Comparison of ENCODE assay signal across 9 mouse cellular contexts in the genomic region with DNA sequence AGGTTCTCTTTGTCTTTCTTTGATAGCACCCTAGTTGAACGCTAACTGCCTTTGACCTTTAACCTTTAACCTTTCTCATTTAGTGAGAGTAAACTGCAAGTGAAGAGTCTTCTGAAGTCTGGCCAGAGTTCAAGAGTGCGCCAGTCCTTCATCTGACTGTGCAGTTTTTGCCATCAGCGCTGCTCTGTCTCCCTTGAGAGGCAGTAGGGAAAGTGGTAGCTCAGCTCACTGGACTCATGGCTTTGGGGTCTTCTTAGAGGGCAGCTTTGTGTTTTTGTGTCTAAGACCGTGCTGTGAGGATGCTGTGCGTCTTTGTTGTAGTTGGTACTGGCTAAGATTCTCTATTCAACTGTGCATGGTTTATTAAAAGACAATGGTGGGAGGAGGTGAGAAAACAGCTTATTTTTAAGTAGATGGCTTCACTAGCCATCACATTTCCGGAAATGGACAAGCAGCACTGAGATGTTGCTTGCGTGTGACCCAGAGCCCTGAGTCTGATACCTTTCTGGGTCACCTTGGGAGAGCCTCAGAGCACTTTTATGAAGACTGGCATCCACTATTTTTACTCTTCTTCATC. TPM values are rescaled to one million over a fixed set of nuclear protein-coding genes. Genes with fewer than 3 reads are reported as not detected.
DNase-seq lines count a peak whose midpoint lies in the region; ATAC-seq and TF ChIP-seq lines count a peak whose summit lies in the region.
"Had no signal": no experiment of that assay in that cellular context is flagged by ENCODE, and none has a peak within 500 bp of the region (broad histone marks: within the 10 kb centered on the region; RNA-seq: fewer than 3 reads in every experiment).

No protein-coding gene starts in this region.

- H3K9me3 ChIP-seq in forebrain, embryonic 14.5 days (replicated peaks; ENCODE audit: control insufficient read depth, low read length): no peaks in the 10 kb centered on the region
- H3K9me3 ChIP-seq in forebrain, postnatal 0 days (ENCODE audit: low read length): no peaks in the 10 kb centered on the region
- no peaks in the 10 kb centered on the region for H3K9me3 ChIP-seq in hindbrain, embryonic 11.5 days (ENCODE audit: control insufficient read depth, low read length)
- H3K9me3 ChIP-seq in liver, embryonic 11.5 days (ENCODE audit: control insufficient read depth, low read length): no peaks in the 10 kb centered on the region

- H3K27me3 ChIP-seq in forebrain, embryonic 14.5 days (replicated peaks; ENCODE audit: control insufficient read depth, insufficient read depth, low read length): no peaks in the 10 kb centered on the region
- H3K27me3 ChIP-seq in forebrain, postnatal 0 days (ENCODE audit: insufficient read depth, low read length): no peaks in the 10 kb centered on the region
- no peaks in the 10 kb centered on the region for H3K27me3 ChIP-seq in hindbrain, embryonic 11.5 days (ENCODE audit: control insufficient read depth, insufficient read depth, low read length)
- no peaks in the 10 kb centered on the region for H3K27me3 ChIP-seq in liver, embryonic 11.5 days (replicated peaks; ENCODE audit: control insufficient read depth, insufficient read depth, low read length)

- ATAC-seq in forebrain, embryonic 14.5 days: no peak
- no peak for ATAC-seq in forebrain, postnatal 0 days
- ATAC-seq in hindbrain, embryonic 11.5 days (ENCODE audit: low FRiP score): no peak
- no peak for ATAC-seq in liver, embryonic 11.5 days (replicated peaks; ENCODE audit: low FRiP score)
- no peak for ATAC-seq in granulocyte monocyte progenitor cell, adult 5-6 weeks (replicated peaks; ENCODE audit: poor library complexity, severe bottlenecking)

- H3K4me3 ChIP-seq in forebrain, embryonic 14.5 days (ENCODE audit: low read depth, low read length): no peak overlapping the region
- H3K4me3 ChIP-seq in forebrain, postnatal 0 days (ENCODE audit: low read depth, low read length): no peak overlapping the region
- H3K4me3 ChIP-seq in hindbrain, embryonic 11.5 days (ENCODE audit: low read depth, low read length): no peak overlapping the region
- peak overlapping the region; percentile 88 for H3K4me3 ChIP-seq in liver, embryonic 11.5 days (ENCODE audit: low read depth, low read length)

- WGBS in forebrain, embryonic 14.5 days: 73% methylated on average over 7 of the region's 7 CpGs
- 77% methylated on average over 7 of the region's 7 CpGs for WGBS in forebrain, postnatal 0 days
- 54% methylated on average over 7 of the region's 7 CpGs for WGBS in hindbrain, embryonic 11.5 days
- 66% methylated on average over 7 of the region's 7 CpGs for whole genome bisulfite sequencing in liver, embryonic 11.5 days

- no peak overlapping the region for H3K27ac ChIP-seq in forebrain, embryonic 14.5 days (ENCODE audit: low read depth, low read length)
- H3K27ac ChIP-seq in forebrain, postnatal 0 days (ENCODE audit: low read depth, low read length): no peak overlapping the region
- no peak overlapping the region for H3K27ac ChIP-seq in hindbrain, embryonic 11.5 days (ENCODE audit: low read depth, low read length)
- H3K27ac ChIP-seq in liver, embryonic 11.5 days (ENCODE audit: low read depth, low read length): no peak overlapping the region

- no peak for DNase-seq in forebrain, embryonic 14.5 days (ENCODE audit: low spot score)
- no peak for DNase-seq in forebrain, postnatal 0 days
- DNase-seq in CD4-positive helper T cell, adult 2 months (ENCODE audit: low read depth, low spot score): peak; percentile 55
- no peak for DNase-seq in hindbrain, embryonic 11.5 days (ENCODE audit: low spot score)
- DNase-seq in liver, embryonic 11.5 days (ENCODE audit: low spot score): no peak
- DNase-seq in spleen, postnatal 10 days (ENCODE audit: low spot score in 2 of 2): no peak
- no peak for DNase-seq in urinary bladder, postnatal 25 days (ENCODE audit: low spot score)
- DNase-seq: right cerebral cortex, postnatal 14 days had no signal

- H3K9ac ChIP-seq in forebrain, embryonic 14.5 days (ENCODE audit: low read length): no peak overlapping the region
- H3K9ac ChIP-seq in forebrain, postnatal 0 days: no peak overlapping the region
- H3K9ac ChIP-seq in hindbrain, embryonic 11.5 days (ENCODE audit: low read depth, low read length): no peak overlapping the region
- H3K9ac ChIP-seq in liver, embryonic 11.5 days (ENCODE audit: low read depth, low read length): no peak overlapping the region

- H3K4me2 ChIP-seq in forebrain, embryonic 14.5 days (ENCODE audit: low read length): peak overlapping the region; percentile 77; the same call in 1 of the 2 replicates
- no peak overlapping the region for H3K4me2 ChIP-seq in forebrain, postnatal 0 days (ENCODE audit: low read depth)
- H3K4me2 ChIP-seq in hindbrain, embryonic 11.5 days (replicated peaks; ENCODE audit: low read depth, low read length): peak overlapping the region; percentile 58; the same call in 1 of the 2 replicates
- peak overlapping the region; percentile 78 for H3K4me2 ChIP-seq in liver, embryonic 11.5 days

- no peak for TF ChIP-seq CTCF in forebrain, postnatal 0 days (IDR thresholded peaks at IDR 0.05; ENCODE audit: low read depth)

- H3K36me3 ChIP-seq in forebrain, embryonic 14.5 days (ENCODE audit: control insufficient read depth, insufficient read depth, low read length): no peaks in the 10 kb centered on the region
- H3K36me3 ChIP-seq in forebrain, postnatal 0 days (ENCODE audit: insufficient read depth): no peaks in the 10 kb centered on the region
- no peaks in the 10 kb centered on the region for H3K36me3 ChIP-seq in hindbrain, embryonic 11.5 days (ENCODE audit: control insufficient read depth, insufficient read depth, low read length)
- H3K36me3 ChIP-seq in liver, embryonic 11.5 days (ENCODE audit: control insufficient read depth, insufficient read depth, low read length): peaks cover 3% of the 10 kb centered on the region; the same call in 1 of the 2 replicates

- peaks cover 15% of the 10 kb centered on the region for H3K4me1 ChIP-seq in forebrain, embryonic 14.5 days (ENCODE audit: control insufficient read depth, insufficient read depth, low read length)
- peaks cover 11% of the 10 kb centered on the region; the same call in 1 of the 2 replicates for H3K4me1 ChIP-seq in forebrain, postnatal 0 days (ENCODE audit: insufficient read depth)
- peaks cover 2% of the 10 kb centered on the region; the same call in 1 of the 2 replicates for H3K4me1 ChIP-seq in hindbrain, embryonic 11.5 days (replicated peaks; ENCODE audit: control insufficient read depth, insufficient read depth, low read length)
- H3K4me1 ChIP-seq in liver, embryonic 11.5 days (replicated peaks; ENCODE audit: control insufficient read depth, insufficient read depth, low read length): peaks cover 41% of the 10 kb centered on the region

RNA-seq across cellular contexts. Expression of a gene that starts 1.9 kb away (rescaled TPM):
- 8.1 and 8.2 TPM in 2 replicates for polyA plus RNA-seq in forebrain, embryonic 14.5 days (2014; fragmentation: Nextera tagmentation; extraction: Ambion mirVana)
- 10.0 and 13.1 TPM in 2 replicates for total RNA-seq in forebrain, postnatal 0 days (2014; rRNA removed)
- 4.3 and 5.5 TPM in 2 replicates for polyA plus RNA-seq in forebrain, postnatal 0 days (2015; fragmentation: Nextera tagmentation; extraction: Ambion mirVana)
- 15.2 and 16.7 TPM in 2 replicates for polyA plus RNA-seq in hindbrain, embryonic 11.5 days (2014; fragmentation: Nextera tagmentation; extraction: Ambion mirVana)
- polyA plus RNA-seq in liver, embryonic 11.5 days (2014; fragmentation: Nextera tagmentation; extraction: Ambion mirVana): 19.6 and 23.0 TPM in 2 replicates
- total RNA-seq in granulocyte monocyte progenitor cell, adult 5-6 weeks (2014; fragmentation: Nextera tagmentation): 7.8 and 10.3 TPM in 2 replicates
- total RNA-seq in granulocyte monocyte progenitor cell, adult 5-6 weeks (2017): 9.0 and 10.6 TPM in 2 replicates
